Mouse (Mus musculus): Measurements from ENCODE around the gene Lrtm2. TPM values are rescaled to one million over a fixed set of nuclear protein-coding genes. Genes with fewer than 3 reads are reported as not detected.
A peak's percentile ranks its signal among the peaks of the same experiment; 100 is the strongest.

The Lrtm2 gene
- total RNA-seq, 4 experiments from 2014 or later = 43.7 to 47.6 (median 45.5) TPM

DNA sequence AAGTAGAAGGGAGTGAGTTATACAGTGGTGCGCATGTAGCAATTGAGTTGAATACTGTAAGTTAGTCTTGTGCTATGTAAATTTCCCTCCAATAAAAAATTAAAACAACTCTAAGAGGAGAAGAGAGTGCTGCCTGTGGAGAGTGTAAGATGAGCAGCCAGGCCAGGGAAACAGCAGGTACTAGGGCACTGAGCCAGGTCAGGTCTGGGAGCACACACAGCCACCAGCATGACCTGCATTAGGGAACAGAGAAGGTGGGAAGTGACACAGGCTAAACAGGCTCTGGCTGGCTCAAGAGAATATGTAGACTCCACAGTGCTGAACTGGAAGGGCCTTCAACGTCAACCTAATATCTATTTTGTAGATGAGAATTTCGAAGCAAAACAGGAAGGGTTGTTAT, 29.3 kb downstream of the Lrtm2 start:
- no peak for DNase-seq (ENCODE audit: low spot score in 2 of 2)

DNA sequence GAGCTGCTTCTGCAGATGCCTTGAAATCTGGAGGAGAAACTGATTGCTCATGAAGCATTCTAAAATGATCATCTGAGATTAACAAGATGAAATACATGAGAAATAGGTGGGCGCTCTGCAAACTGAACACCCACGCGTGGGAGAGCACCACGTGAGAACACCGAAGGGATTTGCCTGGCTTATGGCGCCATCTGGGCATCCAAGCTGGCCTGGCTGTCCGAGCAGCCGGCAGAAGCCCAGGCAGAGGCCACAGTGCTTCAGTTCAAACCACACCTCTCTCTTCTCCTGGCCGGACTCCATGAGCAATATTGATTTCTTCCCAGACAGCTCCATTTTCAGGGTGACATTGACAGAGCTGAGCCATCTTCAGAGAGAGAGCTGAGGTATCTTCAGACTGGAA, 49.8 kb downstream of the Lrtm2 start:
- DNase-seq (ENCODE audit: low spot score in 2 of 2) = peak; percentile 47 to 69

DNA sequence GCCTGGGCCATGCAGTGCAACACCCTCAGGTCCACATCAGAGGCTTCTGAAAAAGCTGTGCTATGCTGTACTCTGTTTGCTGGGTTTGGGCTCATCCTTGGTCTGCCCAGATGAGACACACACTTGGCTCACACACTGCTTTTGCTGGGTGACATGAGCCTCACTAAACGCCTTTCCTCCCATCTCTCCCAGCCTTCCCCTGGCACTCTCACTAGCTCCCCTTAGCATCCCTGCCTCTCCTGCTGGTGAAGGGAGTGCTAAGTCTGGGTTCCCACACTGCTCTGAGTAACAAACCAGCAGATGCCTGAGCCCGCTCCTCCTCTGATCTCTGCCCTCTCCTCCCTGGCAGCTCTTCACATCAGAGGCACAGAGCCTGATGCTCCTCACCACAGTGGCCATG, 53.9 kb downstream of the Lrtm2 start:
- DNase-seq (ENCODE audit: low spot score in 2 of 2) = no peak

Other genes starting within 250 kb of the Lrtm2 start
- gene Dcp1b, start 155.5 kb downstream of the Lrtm2 start, total RNA-seq (2022) = 10 to 100 TPM; 18.7 to 25.1 (median 19.6) TPM
- gene Cacna1c, start 134.3 kb downstream of the Lrtm2 start, total RNA-seq (2022) = 10 to 100 TPM; 67.6 to 88.2 (median 75.8) TPM
- 1 to 10 TPM in 3 of 4 experiments, under 1 TPM in 1; 0.93 to 3.8 (median 2.7) TPM for gene Cacna2d4, start 94.2 kb downstream of the Lrtm2 start, total RNA-seq (2022)
- 10 to 100 TPM; 41.4 to 46.2 (median 44.2) TPM for gene Adipor2, start 86.9 kb upstream of the Lrtm2 start, total RNA-seq (2022)
- 10 to 100 TPM; 33.2 to 34.0 (median 33.8) TPM for gene Fbxl14, start 148.9 kb upstream of the Lrtm2 start, total RNA-seq (2022)
- 1 to 10 TPM; 1.6 to 3.1 (median 2.5) TPM for gene Wnt5b, start 213.6 kb upstream of the Lrtm2 start, total RNA-seq (2022)